Mouse (Mus musculus) midbrain, embryonic 15.5 days (tissue): ENCODE measurements at regions not wholly inside any gene's neighbourhood (a gene's known extent, or its start where the extent isn't known, plus 50 kb on each side); places are given as distances from the start of the nearest gene placed in this dataset.

ENCODE experiments used
- ATAC-seq: fragments of 200-750 bp; cut with Nextera tagmentation; replicated peaks from 2 replicates; pipeline ENCODE4 v1.8.0; 2017; ENCODE audit warnings: moderate TSS enrichment
- H3K27ac ChIP-seq: fragments of 300-500 bp; sonication (generic); 2 replicates; pipeline ENCODE4 v1.5.1; 2015; ENCODE audit warnings: mild to moderate bottlenecking, inconsistent platforms
- H3K27me3 ChIP-seq: fragments of 300-500 bp; sonication (generic); replicated peaks from 2 replicates; pipeline ENCODE4 v1.6.1; 2015; ENCODE audit warnings: inconsistent platforms
- H3K36me3 ChIP-seq: fragments of 300-500 bp; sonication (generic); replicated peaks from 2 replicates; pipeline ENCODE4 v1.6.1; 2015; ENCODE audit warnings: inconsistent platforms
- H3K4me1 ChIP-seq: fragments of 300-500 bp; sonication (generic); 2 replicates; pipeline ENCODE4 v1.6.1; 2015; ENCODE audit warnings: inconsistent platforms
- H3K4me2 ChIP-seq: fragments of 300-500 bp; sonication (generic); 2 replicates; pipeline ENCODE4 v1.6.1; 2015; ENCODE audit warnings: inconsistent platforms, mild to moderate bottlenecking, moderate library complexity
- H3K4me3 ChIP-seq: fragments of 300-500 bp; sonication (generic); 2 replicates; pipeline ENCODE4 v1.5.1; 2015; ENCODE audit warnings: mild to moderate bottlenecking, inconsistent platforms
- H3K9ac ChIP-seq: fragments of 300-500 bp; sonication (generic); 2 replicates; pipeline ENCODE4 v1.6.1; 2015; ENCODE audit warnings: mild to moderate bottlenecking, inconsistent platforms
- H3K9me3 ChIP-seq: fragments of 300-500 bp; sonication (generic); 2 replicates; pipeline ENCODE4 v1.6.1; 2016; ENCODE audit warnings: inconsistent platforms
- WGBS: fragments of 180-500 bp; shearing (Covaris S2); methylation state at CpG from one replicate; pipeline ENCODE4 v1.1.7; 2015; ENCODE audit warnings: mixed read lengths; 5-methylcytosine and 5-hydroxymethylcytosine counted together

DNA sequence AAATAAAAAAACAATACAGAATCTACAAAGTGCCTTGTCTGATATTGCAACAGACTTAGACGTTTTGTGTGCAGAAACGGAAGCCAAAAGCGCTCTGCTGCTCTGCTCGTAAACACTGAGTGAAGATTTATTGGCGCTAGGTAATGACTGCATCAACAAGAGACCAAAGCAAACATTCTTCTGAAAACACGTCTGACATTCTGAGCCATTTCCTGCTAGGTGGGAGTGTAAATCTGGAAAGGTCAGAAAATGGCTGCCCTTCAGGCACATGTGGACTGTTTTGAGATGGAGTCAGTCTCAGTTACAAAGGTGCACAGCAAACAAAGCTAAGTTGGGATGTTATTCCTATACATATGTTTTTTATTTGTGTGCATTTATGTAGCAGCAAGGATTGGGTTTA lies 192.6 kb downstream of the Olfm4 start:
- Histone ChIP-seq H3K9me3 (no peaks in the 10 kb centered on the region), H3K36me3 (no peaks in the 10 kb centered on the region), H3K27ac (no peak overlapping the region), H3K4me2 (no peak overlapping the region), H3K9ac (no peak overlapping the region), H3K4me1 (peaks cover 5% of the 10 kb centered on the region; the same call in 1 of the 2 replicates), H3K4me3 (no peak overlapping the region), H3K27me3 (no peaks in the 10 kb centered on the region)
- ATAC-seq = no peak
- 76% methylated on average over 6 of the region's 6 CpGs for WGBS

DNA sequence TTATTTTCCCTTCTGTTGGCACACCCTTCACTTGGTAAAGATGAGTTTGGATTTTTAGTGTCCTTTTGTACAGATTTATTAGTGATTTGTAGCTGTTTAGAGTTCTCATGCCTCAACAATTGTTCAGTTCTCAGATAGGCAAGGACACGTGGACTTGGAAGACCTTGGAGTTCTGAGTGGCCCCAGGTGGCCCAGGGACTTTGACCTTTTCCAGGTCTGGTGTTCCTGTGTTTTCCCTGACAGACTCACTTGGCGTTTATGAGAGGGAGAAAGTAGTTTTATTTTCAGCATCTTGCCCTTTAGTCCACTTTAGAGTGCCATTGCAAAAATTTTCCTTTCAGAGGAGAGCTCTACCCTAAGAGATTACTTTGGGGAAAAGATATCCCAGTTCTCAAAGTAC lies 211.2 kb downstream of the Olfm4 start:
- Histone ChIP-seq H3K4me1 (no peaks in the 10 kb centered on the region), H3K4me3 (no peak overlapping the region), H3K4me2 (no peak overlapping the region), H3K27ac (no peak overlapping the region), H3K36me3 (no peaks in the 10 kb centered on the region), H3K9ac (no peak overlapping the region), H3K9me3 (no peaks in the 10 kb centered on the region), H3K27me3 (no peaks in the 10 kb centered on the region)
- no peak for ATAC-seq
- 47% methylated on average over 2 of the region's 2 CpGs for WGBS

DNA sequence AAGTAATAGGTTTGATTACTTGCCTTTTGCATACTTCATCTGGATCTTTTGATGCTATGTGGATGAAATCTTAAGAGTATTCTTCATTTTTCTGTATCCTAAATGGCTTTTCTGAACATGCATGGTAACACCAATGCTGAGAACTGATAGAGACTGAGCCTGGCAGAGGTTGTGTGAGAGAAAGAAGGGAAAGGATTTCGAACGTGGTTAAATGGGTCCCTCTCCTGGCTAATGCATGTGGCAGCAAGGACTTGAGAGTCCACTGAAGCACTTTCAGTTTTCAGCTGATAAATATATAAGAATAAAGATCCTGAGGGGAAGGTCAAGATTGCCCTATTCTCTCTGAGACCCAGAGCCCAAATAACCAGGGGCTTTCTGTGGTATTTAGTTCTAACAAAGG lies 229.0 kb downstream of the Olfm4 start:
- Histone ChIP-seq H3K9me3 (no peaks in the 10 kb centered on the region), H3K4me3 (no peak overlapping the region), H3K27me3 (0 out of 2 replicates have a peak, but pooled peaks cover 6% of the 10 kb centered on the region), H3K4me1 (peaks cover 7% of the 10 kb centered on the region; the same call in 1 of the 2 replicates), H3K4me2 (no peak overlapping the region), H3K36me3 (no peaks in the 10 kb centered on the region), H3K27ac (peak overlapping the region; percentile 37), H3K9ac (no peak overlapping the region)
- WGBS = 37% methylated on average over 2 of the region's 2 CpGs
- ATAC-seq = peak; percentile 89

DNA sequence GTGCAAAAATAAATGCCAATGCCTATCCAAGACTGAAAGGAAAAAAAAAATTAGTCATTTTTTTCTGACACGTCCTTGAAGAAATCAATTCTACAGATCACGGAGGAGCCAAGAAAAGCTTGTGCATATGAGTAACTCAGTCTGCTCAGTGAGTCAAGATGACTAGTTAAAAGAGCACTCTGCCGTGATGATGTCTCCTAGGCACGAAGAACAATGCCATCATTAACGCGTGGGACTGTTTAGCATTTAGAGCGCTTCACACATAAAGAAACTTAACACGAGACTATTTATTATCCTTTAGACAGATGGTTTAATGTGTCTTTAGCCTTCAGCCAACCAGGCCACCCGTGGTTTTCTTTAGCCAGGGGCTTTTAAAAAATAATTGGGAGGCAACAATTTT lies 229.8 kb downstream of the Olfm4 start:
- H3K27me3 ChIP-seq = 0 out of 2 replicates have a peak, but pooled peaks cover 6% of the 10 kb centered on the region
- ATAC-seq = no peak
- no peaks in the 10 kb centered on the region for H3K9me3 ChIP-seq
- H3K36me3 ChIP-seq = no peaks in the 10 kb centered on the region
- WGBS = 53% methylated on average over 9 of the region's 9 CpGs
- H3K9ac ChIP-seq = no peak overlapping the region
- no peak overlapping the region for H3K4me2 ChIP-seq
- H3K4me3 ChIP-seq = no peak overlapping the region
- H3K4me1 ChIP-seq = peaks cover 7% of the 10 kb centered on the region; the same call in 1 of the 2 replicates
- no peak overlapping the region for H3K27ac ChIP-seq

DNA sequence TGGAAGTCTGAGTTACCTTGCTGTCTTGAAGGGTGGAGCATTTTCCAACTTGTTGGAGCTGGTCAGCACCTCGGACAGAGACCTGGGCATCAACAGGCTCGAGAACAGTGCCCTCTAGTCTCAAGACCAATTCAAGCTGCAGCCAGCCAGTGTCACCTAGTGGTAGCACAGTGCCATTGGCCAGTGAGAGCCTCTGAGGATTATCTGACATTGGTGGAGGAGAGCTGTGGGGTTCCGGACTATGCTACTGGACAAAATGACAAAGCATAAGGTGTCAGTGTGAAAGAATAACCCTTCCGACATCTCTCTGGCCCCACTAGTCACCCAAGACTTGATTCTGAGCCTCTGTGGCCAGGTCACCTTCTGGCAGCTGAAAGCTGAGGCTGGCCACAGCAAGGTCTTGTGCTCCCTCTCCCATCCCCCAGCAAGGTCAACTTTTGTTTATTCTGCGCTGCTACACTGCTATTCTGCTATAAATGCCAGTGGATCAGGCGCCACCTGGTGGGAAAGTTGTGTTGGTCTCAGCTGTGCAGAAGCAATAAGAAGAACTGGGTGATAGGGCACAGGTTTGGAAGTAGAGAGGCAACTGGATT lies 232.2 kb downstream of the Olfm4 start:
- 15% methylated on average over 6 of the region's 6 CpGs for WGBS
- H3K4me1 ChIP-seq = peaks cover 7% of the 10 kb centered on the region; the same call in 1 of the 2 replicates

DNA sequence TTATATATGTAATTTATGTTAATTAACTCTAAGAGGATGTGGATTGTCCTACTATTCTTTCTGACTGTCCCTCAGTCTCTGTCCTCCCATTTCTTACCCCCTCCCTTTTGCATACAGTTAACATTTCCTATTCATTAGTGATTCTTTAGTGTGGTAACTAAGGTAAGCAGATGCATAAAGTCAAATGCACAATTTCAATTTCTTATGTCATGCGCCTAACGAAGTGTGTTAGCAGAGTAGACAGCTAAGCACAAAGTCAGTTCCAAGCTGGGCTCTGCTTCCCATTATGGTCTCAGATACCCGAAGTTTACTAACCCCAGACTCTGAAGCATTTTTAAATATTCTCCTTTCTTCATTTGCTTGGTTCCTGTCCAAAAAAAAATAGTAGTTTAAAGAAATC lies 248.2 kb downstream of the Olfm4 start:
- Histone ChIP-seq H3K27ac (no peak overlapping the region), H3K27me3 (no peaks in the 10 kb centered on the region), H3K4me2 (no peak overlapping the region), H3K4me3 (no peak overlapping the region), H3K9ac (no peak overlapping the region), H3K4me1 (no peaks in the 10 kb centered on the region), H3K36me3 (no peaks in the 10 kb centered on the region), H3K9me3 (no peaks in the 10 kb centered on the region)
- ATAC-seq = no peak
- WGBS = 87% methylated on average over 3 of the region's 3 CpGs

More for the DNA sequence above, 232.2 kb downstream of the Olfm4 start:
- Histone ChIP-seq H3K9ac (no peak overlapping the region), H3K36me3 (no peaks in the 10 kb centered on the region), H3K9me3 (no peaks in the 10 kb centered on the region), H3K27me3 (0 out of 2 replicates have a peak, but pooled peaks cover 6% of the 10 kb centered on the region), H3K4me2 (no peak overlapping the region), H3K4me3 (no peak overlapping the region), H3K27ac (no peak overlapping the region)
- peak; percentile 81 for ATAC-seq

DNA sequence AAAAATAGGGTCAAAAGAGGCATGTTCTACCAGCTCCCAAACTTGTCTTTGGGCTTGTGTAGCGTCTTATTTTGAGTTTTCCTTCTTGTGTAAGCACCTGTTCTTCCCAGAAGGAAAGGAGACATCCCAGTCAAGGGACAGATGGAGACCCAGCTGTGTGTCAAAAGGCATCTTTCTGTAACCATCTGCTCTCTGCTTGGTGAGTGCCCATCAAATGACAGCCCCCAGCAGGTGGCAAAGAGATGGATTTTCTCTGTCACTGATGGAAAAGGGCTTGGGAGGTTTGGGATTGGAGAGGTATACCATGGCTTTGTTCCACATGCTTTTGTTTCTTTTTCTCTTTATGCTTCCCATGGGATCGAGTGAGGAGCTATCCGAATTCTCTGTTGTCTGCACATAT lies 249.1 kb downstream of the Olfm4 start:
- no peak overlapping the region for H3K4me2 ChIP-seq
- no peak for ATAC-seq
- H3K36me3 ChIP-seq = no peaks in the 10 kb centered on the region
- 65% methylated on average over 3 of the region's 3 CpGs for WGBS
- H3K9ac ChIP-seq = no peak overlapping the region
- no peaks in the 10 kb centered on the region for H3K9me3 ChIP-seq
- H3K27ac ChIP-seq = no peak overlapping the region
- H3K27me3 ChIP-seq = no peaks in the 10 kb centered on the region
- H3K4me1 ChIP-seq = no peaks in the 10 kb centered on the region
- H3K4me3 ChIP-seq = no peak overlapping the region

DNA sequence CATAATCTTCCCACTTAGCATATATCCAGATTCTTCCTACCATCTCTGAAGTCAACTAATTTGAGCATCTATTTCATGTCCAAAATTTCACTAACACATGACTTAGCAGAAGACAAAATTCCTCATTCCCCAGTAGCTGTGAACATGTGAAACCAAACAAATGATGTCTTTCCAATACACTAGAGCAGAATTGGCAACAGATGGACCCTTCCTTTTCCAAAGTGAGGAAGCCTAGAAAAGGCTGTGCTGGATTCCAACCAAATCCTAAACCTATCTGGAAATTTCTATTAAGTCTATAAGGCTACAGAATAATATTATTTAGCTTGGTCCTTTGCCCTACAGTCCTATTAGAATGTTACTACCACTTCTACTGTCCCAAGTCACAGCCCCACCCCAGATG lies 253.3 kb downstream of the Olfm4 start:
- no peaks in the 10 kb centered on the region for H3K9me3 ChIP-seq
- H3K4me3 ChIP-seq = no peak overlapping the region
- H3K27me3 ChIP-seq = no peaks in the 10 kb centered on the region
- no peak for ATAC-seq
- no peak overlapping the region for H3K27ac ChIP-seq
- H3K36me3 ChIP-seq = no peaks in the 10 kb centered on the region
- H3K9ac ChIP-seq = no peak overlapping the region
- H3K4me2 ChIP-seq = no peak overlapping the region
- H3K4me1 ChIP-seq = no peaks in the 10 kb centered on the region

DNA sequence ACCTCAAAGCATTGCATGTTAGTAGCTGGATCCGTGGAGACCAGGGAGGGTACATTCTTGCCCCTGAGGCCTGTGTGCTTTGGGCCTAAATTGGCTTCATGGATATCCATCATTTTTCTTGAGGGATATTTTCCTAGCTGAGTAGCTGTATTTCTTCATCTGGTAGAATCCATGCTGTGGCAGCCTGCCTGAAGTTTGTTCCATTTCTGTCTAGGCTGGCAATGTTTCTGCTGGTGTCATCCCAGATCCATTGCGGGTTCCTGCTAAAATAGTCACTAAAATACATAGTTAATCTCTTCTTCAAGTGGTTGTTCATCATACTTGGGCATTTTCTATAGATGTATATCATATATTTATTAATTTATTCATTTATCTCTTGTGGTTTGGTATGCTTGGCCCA lies 253.7 kb downstream of the Olfm4 start:
- H3K36me3 ChIP-seq = no peaks in the 10 kb centered on the region
- H3K27me3 ChIP-seq = no peaks in the 10 kb centered on the region
- no peak overlapping the region for H3K4me3 ChIP-seq
- no peak overlapping the region for H3K4me2 ChIP-seq
- WGBS = 88% methylated on average over 2 of the region's 2 CpGs
- no peak overlapping the region for H3K9ac ChIP-seq
- ATAC-seq = no peak
- H3K27ac ChIP-seq = no peak overlapping the region
- H3K4me1 ChIP-seq = no peaks in the 10 kb centered on the region
- H3K9me3 ChIP-seq = no peaks in the 10 kb centered on the region

DNA sequence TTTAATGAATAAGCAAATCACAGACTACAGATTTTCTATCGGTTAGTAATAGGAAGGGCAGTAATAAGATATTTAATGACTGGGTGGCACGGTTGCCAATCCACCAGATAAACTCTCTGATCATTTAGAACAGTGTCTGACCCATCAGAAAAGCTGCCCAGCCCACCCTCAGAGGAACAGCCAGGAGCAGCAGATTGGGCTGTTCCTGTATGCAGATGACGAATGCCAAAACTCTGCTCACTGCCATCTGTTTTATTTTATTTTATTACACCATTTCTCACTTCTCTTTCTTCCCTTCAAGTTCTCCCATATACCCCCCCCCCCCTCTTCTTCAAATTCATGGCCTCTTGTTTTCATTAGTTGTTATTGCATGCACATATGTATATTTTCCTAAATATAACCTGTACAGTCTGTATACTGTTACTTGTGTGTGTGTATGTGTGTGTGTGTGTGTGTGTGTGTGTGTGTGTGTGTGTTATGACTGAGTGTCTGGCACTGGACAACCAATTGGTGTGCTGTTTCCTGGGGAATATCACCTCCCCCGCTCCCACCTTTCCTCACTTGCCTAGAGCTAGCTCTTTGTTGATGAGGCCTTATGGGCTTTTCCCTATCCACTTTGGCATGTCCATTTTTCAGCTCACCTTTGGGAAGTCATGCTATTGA lies 260.9 kb downstream of the Olfm4 start:
- H3K9ac ChIP-seq = no peak overlapping the region
- no peak for ATAC-seq
- 93% methylated on average over 4 of the region's 4 CpGs for WGBS
- H3K4me1 ChIP-seq = no peaks in the 10 kb centered on the region
- no peaks in the 10 kb centered on the region for H3K9me3 ChIP-seq
- no peak overlapping the region for H3K4me3 ChIP-seq
- H3K27ac ChIP-seq = no peak overlapping the region
- H3K4me2 ChIP-seq = no peak overlapping the region
- H3K27me3 ChIP-seq = no peaks in the 10 kb centered on the region
- no peaks in the 10 kb centered on the region for H3K36me3 ChIP-seq

DNA sequence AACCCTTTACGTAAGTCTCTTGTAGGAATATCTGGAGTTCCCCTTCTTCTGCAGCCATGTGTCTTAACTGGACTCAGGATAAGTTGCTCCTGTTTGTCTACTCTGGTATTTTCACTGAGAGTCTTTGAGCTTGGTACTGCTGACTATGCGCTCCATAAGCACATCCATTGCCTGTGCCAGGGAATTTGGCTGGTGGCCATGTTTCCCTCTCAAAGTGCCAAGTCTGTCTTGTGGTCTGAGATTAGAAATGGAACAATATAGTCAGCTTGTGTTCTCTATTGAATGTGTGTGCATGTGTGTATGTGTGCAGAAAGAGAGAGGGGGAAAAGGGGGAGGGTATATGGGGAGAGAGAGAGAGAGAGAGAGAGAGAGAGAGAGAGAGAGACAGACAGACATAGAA lies 263.7 kb downstream of the Olfm4 start:
- 0 out of 2 replicates have a peak, but pooled peaks have one; percentile 39 for ATAC-seq
- 70% methylated on average over 2 of the region's 2 CpGs for WGBS
- no peak overlapping the region for H3K4me2 ChIP-seq

DNA sequence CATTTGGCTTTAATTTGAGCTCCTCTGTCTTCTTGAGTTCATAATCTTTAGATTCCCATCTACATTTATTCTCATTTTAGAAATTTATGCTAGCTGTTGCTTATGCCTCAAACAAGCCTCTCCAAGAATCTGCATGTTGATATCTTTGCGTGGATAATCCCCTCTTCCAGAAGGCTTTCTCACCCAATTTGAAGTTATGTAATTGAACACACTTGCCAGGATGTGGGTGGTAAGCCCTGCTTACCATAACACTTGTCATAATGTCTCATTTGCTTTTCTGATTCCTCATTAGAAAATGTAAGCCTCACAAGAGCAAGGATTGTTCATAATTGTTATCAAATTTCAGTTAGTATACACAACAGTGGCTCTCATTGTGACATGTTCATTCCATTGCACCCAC lies 266.0 kb downstream of the Olfm4 start:
- H3K27me3 ChIP-seq = no peaks in the 10 kb centered on the region
- H3K4me3 ChIP-seq = no peak overlapping the region
- ATAC-seq = no peak
- no peak overlapping the region for H3K4me2 ChIP-seq
- H3K9ac ChIP-seq = no peak overlapping the region
- H3K27ac ChIP-seq = no peak overlapping the region
- WGBS = 84% methylated on average over 1 of the region's 1 CpGs
- H3K36me3 ChIP-seq = no peaks in the 10 kb centered on the region
- H3K9me3 ChIP-seq = no peaks in the 10 kb centered on the region
- no peaks in the 10 kb centered on the region for H3K4me1 ChIP-seq

More for the DNA sequence above, 263.7 kb downstream of the Olfm4 start:
- H3K4me3 ChIP-seq = no peak overlapping the region
- H3K9me3 ChIP-seq = no peaks in the 10 kb centered on the region
- H3K27me3 ChIP-seq = no peaks in the 10 kb centered on the region
- no peak overlapping the region for H3K9ac ChIP-seq
- no peaks in the 10 kb centered on the region for H3K36me3 ChIP-seq
- no peak overlapping the region for H3K27ac ChIP-seq
- H3K4me1 ChIP-seq = no peaks in the 10 kb centered on the region

DNA sequence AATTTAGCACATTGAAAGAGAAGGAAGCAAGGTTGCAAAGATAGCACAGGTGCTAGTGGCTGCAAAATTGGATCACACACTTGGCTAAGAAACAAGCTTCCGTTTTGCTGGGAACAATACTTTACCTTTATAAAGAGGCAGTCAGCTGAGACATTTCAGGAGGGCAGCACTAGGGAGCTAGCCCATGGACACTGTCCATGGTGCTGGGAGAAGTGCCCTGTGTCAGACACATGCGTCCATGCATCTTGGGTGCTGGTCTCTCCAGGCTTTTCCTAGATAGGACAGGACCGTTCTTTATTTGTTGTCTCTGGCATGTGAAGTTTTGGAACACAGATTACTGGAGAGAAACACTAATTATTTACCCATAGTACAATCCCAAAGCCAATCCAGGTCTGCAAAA lies 273.2 kb downstream of the Olfm4 start:
- Histone ChIP-seq H3K27ac (no peak overlapping the region), H3K4me2 (no peak overlapping the region), H3K4me3 (no peak overlapping the region), H3K4me1 (no peaks in the 10 kb centered on the region), H3K27me3 (no peaks in the 10 kb centered on the region), H3K9me3 (no peaks in the 10 kb centered on the region), H3K9ac (no peak overlapping the region), H3K36me3 (no peaks in the 10 kb centered on the region)
- 63% methylated on average over 3 of the region's 3 CpGs for WGBS
- no peak for ATAC-seq
